Mouse (Mus musculus) heart, embryonic 14.5 days (tissue): ENCODE data around the gene Nadk2. TPM values are rescaled to one million over a fixed set of nuclear protein-coding genes. Genes with fewer than 3 reads are reported as not detected.
A peak's percentile ranks its signal among the peaks of the same experiment; 100 is the strongest.

Experiments
- ATAC-seq: fragments of 200-750 bp; cut with Nextera tagmentation; 2 replicates; pipeline ENCODE4 v1.8.0; 2017; ENCODE audit warnings: low read depth, moderate TSS enrichment; ENCODE audit not compliant: insufficient number of reproducible peaks, insufficient read depth, low FRiP score
- H3K27ac ChIP-seq, 2 experiments: fragments of 200-500 bp in 1 of 2; fragments of 300-500 bp in 1 of 2; sonication (generic) in 1 of 2; replicated peaks in 1 of 2; 2 replicates each; pipeline ENCODE4 v1.5.1; 2012 to 2014; ENCODE audit warnings: low read depth in 2 of 2, low read length in 2 of 2, control low read depth in 1 of 2, mild to moderate bottlenecking in 1 of 2, mixed read lengths in 1 of 2; ENCODE audit not compliant: control insufficient read depth in 1 of 2, insufficient read depth in 1 of 2
- H3K27me3 ChIP-seq: fragments of 300-500 bp; sonication (generic); 2 replicates; pipeline ENCODE4 v1.6.1; 2014; ENCODE audit warnings: mild to moderate bottlenecking, low read length, control low read depth; ENCODE audit not compliant: control insufficient read depth, insufficient read depth
- H3K36me3 ChIP-seq: fragments of 300-500 bp; sonication (generic); 2 replicates; pipeline ENCODE4 v1.6.1; 2014; ENCODE audit warnings: mild to moderate bottlenecking, control low read depth, low read length, mixed read lengths; ENCODE audit not compliant: control insufficient read depth, insufficient read depth
- H3K4me1 ChIP-seq, 2 experiments: fragments of 200-500 bp in 1 of 2; fragments of 300-500 bp in 1 of 2; sonication (generic) in 1 of 2; 2 replicates each; pipeline ENCODE4 v1.6.1; 2012 to 2014; ENCODE audit warnings: low read length in 2 of 2, control low read depth in 1 of 2, mixed read lengths in 1 of 2; ENCODE audit not compliant: control insufficient read depth in 2 of 2, insufficient read depth in 2 of 2
- H3K4me2 ChIP-seq: fragments of 300-500 bp; sonication (generic); 2 replicates; pipeline ENCODE4 v1.6.1; 2014; ENCODE audit warnings: mild to moderate bottlenecking, low read length
- H3K4me3 ChIP-seq, 2 experiments: fragments of 200-500 bp in 1 of 2; fragments of 300-500 bp in 1 of 2; sonication (generic) in 1 of 2; 2 replicates each; pipeline ENCODE4 v1.5.1; 2012 to 2014; ENCODE audit warnings: low read length in 2 of 2, mild to moderate bottlenecking in 2 of 2, control low read depth in 1 of 2, low read depth in 1 of 2, moderate library complexity in 1 of 2; ENCODE audit not compliant: control insufficient read depth in 1 of 2, insufficient read depth in 1 of 2
- H3K9ac ChIP-seq: fragments of 300-500 bp; sonication (generic); 2 replicates; pipeline ENCODE4 v1.6.1; 2014; ENCODE audit warnings: mild to moderate bottlenecking, low read length
- H3K9me3 ChIP-seq: fragments of 300-500 bp; sonication (generic); 2 replicates; pipeline ENCODE4 v1.6.1; 2016; ENCODE audit warnings: low read length, control low read depth; ENCODE audit not compliant: control insufficient read depth
- WGBS: fragments of 180-500 bp; shearing (Covaris S2); extraction: QIAGEN DNeasy Blood & Tissue Kit; methylation state at CpG from one replicate; pipeline ENCODE4 v1.1.7; 2014; 5-methylcytosine and 5-hydroxymethylcytosine counted together
- polyA plus RNA-seq: library from polyadenylated mRNA; unstranded; fragments of >200 nt; fragmentation: Nextera tagmentation; extraction: Ambion mirVana; gene quantifications from 2 replicates; pipeline ENCODE4 v1.2.1, GENCODE M21; 2014

The Nadk2 gene
- polyA plus RNA-seq, 1 experiment from 2014 or later = 61.2 TPM

GRCm38 (mm10) chr15:9134891-9135507, 63.9 kb downstream of the Nadk2 start:
- Histone ChIP-seq H3K4me3 (no peak overlapping the region), H3K27ac (no peak overlapping the region; a peak in 1 of 4 replicates), H3K27me3 (no peaks in the 10 kb centered on the region), H3K36me3 (peaks cover 63% of the 10 kb centered on the region), H3K4me1 (peaks cover 8 to 27% of the 10 kb centered on the region in 2 experiments), H3K9me3 (no peaks in the 10 kb centered on the region), H3K9ac (no peak overlapping the region), H3K4me2 (no peak overlapping the region)
- 49% methylated on average over 6 of the region's 6 CpGs for WGBS
- no peak for ATAC-seq

- Histone ChIP-seq H3K27me3 (no peaks in the 10 kb centered on the region), H3K36me3 (peaks cover 24% of the 10 kb centered on the region), H3K4me3 (peak overlapping the region; percentile 92 to 96), H3K9me3 (no peaks in the 10 kb centered on the region), H3K27ac (peak overlapping the region in 1 of 2 experiments; percentile 61; a peak in 1 of 4 replicates), H3K4me2 (peak overlapping the region; percentile 76), H3K4me1 (peaks cover 6 to 24% of the 10 kb centered on the region in 2 experiments), H3K9ac (peak overlapping the region; percentile 90)
- WGBS = 19% methylated on average over 10 of the region's 10 CpGs
- no peak for ATAC-seq
These were observed 68.4 kb downstream of the Nadk2 start for GRCm38 (mm10) chr15:9139447-9139846.

- Histone ChIP-seq H3K4me3 (peak within 1 kb of the TSS; percentile 92 to 96), H3K4me1 (peaks cover 4 to 19% of the 10 kb centered on the region in 2 experiments), H3K9ac (peak within 1 kb of the TSS; percentile 90), H3K27me3 (no peaks in the 10 kb centered on the region), H3K9me3 (no peaks in the 10 kb centered on the region), H3K36me3 (peaks cover 23% of the 10 kb centered on the region), H3K27ac (peak within 1 kb of the TSS; percentile 77 to 79), H3K4me2 (peak within 1 kb of the TSS; percentile 84)
- peak; percentile 99 for ATAC-seq
- WGBS = under 1% methylated on average over 34 of the region's 34 CpGs
These were observed 69.2 kb downstream of the Nadk2 start, which contains the start of gene Lmbrd2 for GRCm38 (mm10) chr15:9140252-9140680. Gene Lmbrd2, plus strand, starts transcription at chr15:9140550.

- H3K9me3 ChIP-seq = no peaks in the 10 kb centered on the region
- H3K4me1 ChIP-seq = peaks cover 3 to 17% of the 10 kb centered on the region in 2 experiments
- H3K27ac ChIP-seq = peak overlapping the region; percentile 77 to 79
- under 1% methylated on average over 37 of the region's 37 CpGs for WGBS
- no peaks in the 10 kb centered on the region for H3K27me3 ChIP-seq
- peak overlapping the region; percentile 92 to 96 for H3K4me3 ChIP-seq
- peaks cover 23% of the 10 kb centered on the region for H3K36me3 ChIP-seq
- ATAC-seq = peak; percentile 58
- peak overlapping the region; percentile 84 for H3K4me2 ChIP-seq
- peak overlapping the region; percentile 90 for H3K9ac ChIP-seq
These were observed 69.7 kb downstream of the Nadk2 start for GRCm38 (mm10) chr15:9140684-9141171.

GRCm38 (mm10) chr15:9155325-9155724, 84.3 kb downstream of the Nadk2 start, which contains the start of gene Skp2:
Gene Skp2, minus strand, starts transcription at chr15:9155425.
- Histone ChIP-seq H3K27ac (no peak within 1 kb of the TSS), H3K9ac (no peak within 1 kb of the TSS), H3K36me3 (peaks cover 60% of the 10 kb centered on the region), H3K4me3 (no peak within 1 kb of the TSS), H3K4me2 (no peak within 1 kb of the TSS), H3K27me3 (no peaks in the 10 kb centered on the region), H3K4me1 (no peaks in the 10 kb centered on the region), H3K9me3 (no peaks in the 10 kb centered on the region)
- ATAC-seq = no peak

Other genes with a start within 250 kb of the Nadk2 start
- 0.16 and 0.24 TPM in 2 replicates for gene Ranbp3l, start 103.3 kb upstream of the Nadk2 start, polyA plus RNA-seq
- 2.9 and 3.8 TPM in 2 replicates for gene Lmbrd2, start 69.3 kb downstream of the Nadk2 start, polyA plus RNA-seq
- 20.4 and 23.1 TPM in 2 replicates for gene Skp2, start 84.2 kb downstream of the Nadk2 start, polyA plus RNA-seq
- not detected in 2 replicates for gene Ugt3a1, start 205.6 kb downstream of the Nadk2 start, polyA plus RNA-seq